Mouse (Mus musculus) brown adipose tissue, adult 24 weeks (tissue): ENCODE results near the gene Pla2g15. TPM values are rescaled to one million over a fixed set of nuclear protein-coding genes. Genes with fewer than 3 reads are reported as not detected.
A peak's percentile ranks its signal among the peaks of the same experiment; 100 is the strongest.
"Not testable (repeated sequence)": the region's sequence is repeated elsewhere in the genome, so short reads cannot be mapped to it uniquely, and the experiment has no call there.

Experiments used
- H3K27ac ChIP-seq: fragments of 200-500 bp; replicated peaks from 2 replicates; pipeline ENCODE4 v1.5.1; 2012; ENCODE audit warnings: low read depth, mild to moderate bottlenecking, low read length
- H3K4me1 ChIP-seq: fragments of 200-500 bp; 2 replicates; pipeline ENCODE4 v1.6.1; 2012; ENCODE audit warnings: low read length, mixed read lengths; ENCODE audit not compliant: control insufficient read depth, insufficient read depth, insufficient read length
- H3K4me3 ChIP-seq: fragments of 200-500 bp; 2 replicates; pipeline ENCODE4 v1.5.1; 2012; ENCODE audit warnings: low read depth, mild to moderate bottlenecking, low read length, moderate library complexity; ENCODE audit not compliant: insufficient read depth
- polyA plus RNA-seq: library from polyadenylated mRNA; stranded (reverse); fragments of >200 nt; gene quantifications from 2 replicates; pipeline ENCODE4 v1.2.4, GENCODE M21; 2012; ENCODE audit not compliant: missing spikeins, insufficient read depth, insufficient read length

Gene Pla2g15
- polyA plus RNA-seq, 1 experiment, result 13.4 TPM

GRCm38 (mm10) chr8:106173566-106173965, 23.4 kb downstream of the Pla2g15 start:
- H3K4me1 ChIP-seq, result peaks cover 5% of the 10 kb centered on the region
- no peak overlapping the region for H3K4me3 ChIP-seq
- H3K27ac ChIP-seq, result no peak overlapping the region

- Histone ChIP-seq H3K27ac (peak overlapping the region; percentile 8; the same call in 1 of the 2 replicates), H3K4me3 (no peak overlapping the region), H3K4me1 (peaks cover 5% of the 10 kb centered on the region)
Observed at GRCm38 (mm10) chr8:106176891-106177290, 26.7 kb downstream of the Pla2g15 start.

- Histone ChIP-seq H3K4me3 (no peak overlapping the region), H3K4me1 (peaks cover 5% of the 10 kb centered on the region), H3K27ac (no peak overlapping the region)
Observed at GRCm38 (mm10) chr8:106177594-106177993, 27.4 kb downstream of the Pla2g15 start.

- Histone ChIP-seq H3K27ac (no peak overlapping the region), H3K4me1 (peaks cover 5% of the 10 kb centered on the region)
Observed at GRCm38 (mm10) chr8:106178428-106178827, 28.2 kb downstream of the Pla2g15 start.

GRCm38 (mm10) chr8:106185628-106186270, 35.5 kb downstream of the Pla2g15 start:
- no peak overlapping the region for H3K4me3 ChIP-seq
- H3K4me1 ChIP-seq, result peaks cover 6% of the 10 kb centered on the region; the same call in 1 of the 2 replicates
- peak overlapping the region; percentile 55 for H3K27ac ChIP-seq

More at GRCm38 (mm10) chr8:106178428-106178827, 28.2 kb downstream of the Pla2g15 start:
- H3K4me3 ChIP-seq, result no peak overlapping the region

- Histone ChIP-seq H3K4me3 (no peak overlapping the region), H3K27ac (peak overlapping the region; percentile 55), H3K4me1 (peaks cover 6% of the 10 kb centered on the region; the same call in 1 of the 2 replicates)
Observed at GRCm38 (mm10) chr8:106186394-106186793, 36.2 kb downstream of the Pla2g15 start.

- H3K4me1 ChIP-seq, result peaks cover 13% of the 10 kb centered on the region; the same call in 1 of the 2 replicates
- H3K4me3 ChIP-seq, result no peak overlapping the region
- H3K27ac ChIP-seq, result peak overlapping the region; percentile 88
Observed at GRCm38 (mm10) chr8:106189162-106189561, 39.0 kb downstream of the Pla2g15 start.

GRCm38 (mm10) chr8:106191639-106192038, 41.4 kb downstream of the Pla2g15 start:
- Histone ChIP-seq H3K4me3 (no peak overlapping the region), H3K4me1 (peaks cover 6% of the 10 kb centered on the region; the same call in 1 of the 2 replicates), H3K27ac (no peak overlapping the region)

GRCm38 (mm10) chr8:106193162-106193561, 43.0 kb downstream of the Pla2g15 start:
- Histone ChIP-seq H3K27ac (peak overlapping the region; percentile 66; the same call in 1 of the 2 replicates), H3K4me3 (no peak overlapping the region), H3K4me1 (peaks cover 6% of the 10 kb centered on the region; the same call in 1 of the 2 replicates)

GRCm38 (mm10) chr8:106194062-106194461, 43.9 kb downstream of the Pla2g15 start:
- no peak overlapping the region for H3K27ac ChIP-seq
- no peak overlapping the region for H3K4me3 ChIP-seq
- H3K4me1 ChIP-seq, result peaks cover 6% of the 10 kb centered on the region; the same call in 1 of the 2 replicates

GRCm38 (mm10) chr8:106198741-106199140, 48.5 kb downstream of the Pla2g15 start:
- Histone ChIP-seq H3K27ac (no peak overlapping the region), H3K4me1 (no peaks in the 10 kb centered on the region), H3K4me3 (no peak overlapping the region)

- not testable (repeated sequence) for H3K4me3 ChIP-seq, H3K27ac ChIP-seq, H3K4me1 ChIP-seq
Observed at GRCm38 (mm10) chr8:106199596-106199995, 49.4 kb downstream of the Pla2g15 start.

GRCm38 (mm10) chr8:106210035-106210731, 60.0 kb downstream of the Pla2g15 start:
- H3K4me1 ChIP-seq, result no peaks in the 10 kb centered on the region
- peak overlapping the region; percentile 79 for H3K4me3 ChIP-seq
- peak overlapping the region; percentile 73 for H3K27ac ChIP-seq

GRCm38 (mm10) chr8:106210821-106211345, 60.7 kb downstream of the Pla2g15 start, which contains the start of the genes Slc7a6os and Prmt7:
Gene Slc7a6os, minus strand, starts transcription at chr8:106210935.
Gene Prmt7, plus strand, starts transcription at chr8:106210936.
- Histone ChIP-seq H3K4me3 (peak within 1 kb of the TSS; percentile 79), H3K4me1 (no peaks in the 10 kb centered on the region), H3K27ac (peak within 1 kb of the TSS; percentile 73)

GRCm38 (mm10) chr8:106211421-106211820, 61.2 kb downstream of the Pla2g15 start:
- peak overlapping the region; percentile 16 for H3K27ac ChIP-seq
- H3K4me1 ChIP-seq, result no peaks in the 10 kb centered on the region
- peak overlapping the region; percentile 79 for H3K4me3 ChIP-seq
